Mouse (Mus musculus): ENCODE data around the gene Psat1.
A peak's percentile ranks its signal among the peaks of the same experiment; 100 is the strongest.

Psat1 gene

GRCm38 (mm10) chr19:15924866-15925718, 22.0 kb downstream of the Psat1 start:
- peak; percentile 79 for DNase-seq (ENCODE audit: low read depth, low spot score)

- DNase-seq (ENCODE audit: low read depth, low spot score) = peak; percentile 17
Observed at GRCm38 (mm10) chr19:15924181-15924865, 22.8 kb downstream of the Psat1 start.

- no peak for DNase-seq (ENCODE audit: low read depth, low spot score)
Observed at GRCm38 (mm10) chr19:15923426-15923825, 23.7 kb downstream of the Psat1 start.

DNA sequence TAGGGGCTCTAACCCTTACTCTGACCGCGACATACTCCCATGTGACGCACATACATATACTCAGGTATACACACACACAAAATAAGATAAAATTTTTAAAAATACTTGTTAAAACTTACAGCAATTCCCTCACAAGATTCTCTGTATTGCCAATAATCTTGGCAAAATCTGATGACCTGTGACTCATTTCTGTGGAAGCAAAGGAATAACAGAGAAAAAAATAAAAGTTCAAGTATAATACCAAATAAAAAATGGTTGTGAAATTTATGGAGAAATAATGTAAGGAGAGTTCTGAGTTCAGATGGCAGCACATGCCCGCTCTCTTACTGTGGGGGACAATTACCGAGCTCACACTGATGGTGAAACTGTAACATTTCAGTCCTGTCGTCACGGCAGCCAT, 27.8 kb downstream of the Psat1 start:
- DNase-seq (ENCODE audit: low read depth, low spot score) = no peak

DNA sequence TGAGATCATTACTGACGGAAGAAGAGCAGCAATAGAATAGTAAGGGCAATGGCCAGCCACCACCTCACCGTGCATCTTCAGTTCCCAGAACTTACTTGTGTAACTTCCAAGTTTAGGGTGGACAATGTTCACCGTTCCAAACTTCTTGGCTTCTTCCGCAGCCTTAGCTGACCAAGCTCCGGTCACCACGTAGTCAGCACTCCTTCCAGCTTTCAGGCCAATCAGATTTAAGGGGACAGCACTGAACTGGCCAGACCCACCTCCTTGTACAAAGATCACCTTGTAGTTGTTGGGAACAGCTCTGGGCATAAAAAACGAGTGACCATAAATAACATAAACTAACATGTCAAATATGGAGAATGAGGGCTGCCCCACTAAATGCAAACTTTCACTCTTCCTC, 29.0 kb downstream of the Psat1 start:
- no peak for DNase-seq (ENCODE audit: low read depth, low spot score)

GRCm38 (mm10) chr19:15913249-15913997, 33.7 kb downstream of the Psat1 start:
- no peak for DNase-seq (ENCODE audit: low read depth, low spot score)

DNA sequence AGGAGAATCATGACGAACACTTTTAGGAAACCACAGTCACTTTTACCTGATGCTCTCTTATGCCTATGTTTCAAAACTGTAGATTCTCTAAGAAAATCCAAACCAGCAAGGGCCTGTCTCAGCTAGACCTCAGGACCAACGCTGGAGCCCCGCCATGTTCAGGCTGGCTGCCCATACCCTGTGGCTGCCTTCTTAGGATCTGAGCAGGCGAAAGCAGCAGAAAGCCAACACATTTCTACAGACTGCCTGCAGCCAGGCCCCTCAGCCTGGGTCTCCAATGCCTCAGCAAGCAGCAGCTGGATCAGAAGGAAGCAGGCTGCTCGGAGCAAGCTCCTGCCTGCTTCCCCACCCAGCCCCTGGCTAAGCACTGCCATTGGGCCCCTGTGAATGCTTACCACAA, 35.7 kb downstream of the Psat1 start:
- DNase-seq (ENCODE audit: low read depth, low spot score) = no peak

DNA sequence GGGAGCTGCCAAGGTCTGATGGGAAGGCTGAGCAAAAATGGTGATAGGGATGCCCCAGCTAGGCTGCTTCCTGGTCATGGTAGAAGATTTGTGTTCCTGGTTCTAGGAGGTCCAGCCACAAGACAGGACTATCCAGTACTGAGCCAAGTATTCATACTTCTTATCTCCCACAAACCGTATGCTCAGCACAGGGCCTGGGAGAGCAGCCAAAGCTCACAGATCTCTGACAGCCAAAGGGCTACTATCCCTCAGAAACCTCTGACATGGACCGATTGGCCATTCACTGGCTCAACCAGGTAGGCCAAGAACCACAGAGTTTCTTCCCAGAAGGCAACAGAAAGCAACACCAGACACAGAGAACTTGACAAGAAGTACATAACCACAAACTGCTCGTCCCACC, 36.1 kb downstream of the Psat1 start:
- no peak for DNase-seq (ENCODE audit: low read depth, low spot score)

GRCm38 (mm10) chr19:15910488-15910887, 36.6 kb downstream of the Psat1 start:
- no peak for DNase-seq (ENCODE audit: low read depth, low spot score)

- no peak for DNase-seq (ENCODE audit: low read depth, low spot score)
Observed at GRCm38 (mm10) chr19:15908016-15908415, 39.1 kb downstream of the Psat1 start.

GRCm38 (mm10) chr19:15904734-15905133, 42.4 kb downstream of the Psat1 start:
- no peak for DNase-seq (ENCODE audit: low read depth, low spot score)

- no peak for DNase-seq (ENCODE audit: low read depth, low spot score)
Observed at GRCm38 (mm10) chr19:15903508-15904480, 43.3 kb downstream of the Psat1 start.

- no peak for DNase-seq (ENCODE audit: low read depth, low spot score)
Observed at GRCm38 (mm10) chr19:15895681-15896080, 51.5 kb downstream of the Psat1 start.

- DNase-seq (ENCODE audit: low read depth, low spot score) = no peak
Observed at GRCm38 (mm10) chr19:15892146-15892545, 55.0 kb downstream of the Psat1 start.

DNA sequence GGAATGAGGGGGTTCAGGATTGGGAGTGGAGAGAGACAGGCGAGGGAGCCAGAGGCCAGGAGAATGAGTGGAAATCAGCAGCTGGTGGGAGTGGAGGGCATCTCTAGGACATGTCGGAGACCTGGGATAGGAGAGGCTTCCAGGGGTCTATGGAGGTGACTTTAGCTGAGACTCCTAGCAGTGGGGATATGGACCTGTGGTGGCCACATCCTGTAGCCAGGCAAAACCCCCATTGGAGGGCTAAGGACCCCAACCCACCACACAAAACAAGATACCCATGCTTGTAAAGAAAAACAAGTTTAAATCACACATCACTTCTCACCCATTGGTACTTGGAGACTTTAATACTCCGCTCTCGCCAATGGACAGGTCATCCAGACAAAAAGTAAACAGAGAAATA, 58.7 kb downstream of the Psat1 start:
- DNase-seq (ENCODE audit: low read depth, low spot score) = no peak

DNA sequence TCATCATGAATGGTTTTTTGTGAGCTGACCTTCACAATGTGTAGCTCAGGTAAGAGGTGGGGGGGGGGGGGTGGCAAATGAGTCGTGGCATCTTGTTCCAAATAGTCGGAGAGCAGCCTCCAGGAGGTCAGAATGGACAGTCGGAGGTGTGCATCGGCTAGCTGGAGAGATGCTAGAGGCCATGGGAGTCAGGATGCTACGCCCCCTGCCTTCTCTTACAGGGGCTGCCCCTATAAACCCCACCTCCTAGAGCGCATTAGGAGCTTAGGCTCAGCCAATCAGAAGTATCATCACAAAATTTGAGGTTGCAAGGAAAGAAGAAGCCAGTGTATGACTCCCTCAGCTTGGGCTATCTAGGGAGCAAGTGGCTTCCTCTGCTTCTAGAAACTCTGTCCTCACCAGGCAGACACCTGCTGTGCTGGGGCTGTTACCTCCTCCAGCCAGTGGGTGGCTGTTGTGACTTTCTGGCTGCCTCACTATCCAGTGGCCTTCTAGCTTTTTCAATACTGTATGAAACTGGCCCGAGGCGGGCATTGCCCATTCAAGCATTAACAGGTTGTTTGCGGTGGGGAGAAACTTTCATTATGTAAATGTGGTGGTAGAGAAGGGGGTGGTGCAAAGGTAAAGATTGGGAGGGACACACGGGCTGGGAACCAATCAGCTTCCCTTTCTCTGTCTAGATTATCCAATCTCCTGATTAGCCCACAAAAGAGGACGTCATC, 64.3 kb downstream of the Psat1 start:
- DNase-seq (ENCODE audit: low read depth, low spot score) = no peak

DNA sequence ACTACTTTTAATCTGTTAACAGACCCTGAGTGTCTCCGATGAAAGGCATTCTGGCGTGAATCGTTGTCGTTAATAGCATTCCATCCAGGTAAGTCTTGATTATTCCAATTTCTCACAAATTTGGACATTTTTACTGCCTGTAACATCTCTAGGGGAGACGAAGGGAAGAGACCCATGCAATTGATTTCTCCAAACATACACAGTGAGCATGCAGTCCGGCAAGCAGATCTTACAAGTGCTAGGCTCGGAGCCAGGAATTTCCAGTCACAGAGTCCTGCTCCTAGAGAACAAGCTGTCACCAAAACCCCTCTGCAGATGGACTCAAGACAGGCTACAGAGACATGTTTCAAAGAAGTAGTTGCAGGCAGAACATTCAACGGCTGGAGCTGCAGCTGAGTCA, 66.4 kb downstream of the Psat1 start:
- no peak for DNase-seq (ENCODE audit: low read depth, low spot score)

GRCm38 (mm10) chr19:15879271-15879670, 67.9 kb downstream of the Psat1 start:
- DNase-seq (ENCODE audit: low read depth, low spot score) = no peak

DNA sequence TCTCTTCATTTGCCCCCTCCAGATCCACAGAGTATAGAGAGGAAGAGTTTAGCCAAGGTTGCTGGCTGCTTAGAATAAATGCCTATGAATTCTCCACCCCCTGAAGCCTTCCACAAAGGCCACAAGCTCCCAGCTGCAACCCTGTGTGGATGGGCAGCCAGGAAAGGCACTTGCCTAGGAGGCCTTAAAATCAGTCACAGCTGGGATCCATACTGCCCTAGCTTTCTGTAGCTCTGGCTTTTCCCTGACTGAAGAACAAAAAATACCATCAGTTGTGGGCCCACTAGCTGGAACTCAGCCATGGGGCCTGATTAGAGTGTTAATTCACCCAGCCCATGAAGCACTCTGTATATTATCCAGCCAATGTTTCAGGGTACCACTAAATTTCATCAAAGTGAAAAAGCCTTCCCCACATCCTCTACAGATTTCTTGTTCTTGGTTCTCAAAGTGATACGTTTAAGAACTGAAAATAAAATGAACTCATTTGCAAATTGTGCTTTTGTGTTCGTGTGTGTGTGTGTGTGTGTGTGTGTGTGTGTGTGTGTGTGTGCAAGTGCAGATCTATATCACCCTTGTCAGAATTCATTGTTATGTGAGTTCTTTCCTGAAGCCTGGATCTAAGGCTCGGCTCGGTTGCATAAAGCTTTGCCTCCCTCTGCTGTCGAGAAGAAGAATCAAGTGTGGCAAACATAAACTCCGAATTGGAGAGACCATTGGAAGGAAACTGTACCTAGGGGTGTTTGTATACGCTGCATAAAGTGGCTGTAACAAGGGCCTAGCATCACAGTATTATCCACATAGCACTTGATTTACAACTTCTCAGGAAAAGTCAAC, 78.1 kb downstream of the Psat1 start:
- peak; percentile 27 for DNase-seq (ENCODE audit: low read depth, low spot score)

DNA sequence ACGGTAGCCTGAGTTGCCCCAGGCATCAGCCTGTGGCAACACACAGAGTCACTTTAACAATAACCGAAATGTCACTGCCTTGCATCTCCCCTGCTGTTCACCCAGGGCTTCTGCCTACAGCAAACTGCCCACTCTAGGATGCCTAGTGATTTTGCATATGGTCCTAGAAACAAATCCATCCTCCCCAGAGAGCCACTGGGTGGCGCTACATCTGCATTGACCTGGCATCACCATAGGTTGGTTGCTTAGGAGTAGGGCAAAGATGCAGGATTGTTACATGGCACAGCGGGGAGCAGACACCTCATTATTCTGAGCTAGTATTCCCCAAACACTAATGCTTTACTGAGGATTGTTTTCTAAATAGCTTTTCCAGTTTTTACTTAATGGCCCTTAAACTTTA, 80.3 kb downstream of the Psat1 start:
- DNase-seq (ENCODE audit: low read depth, low spot score) = no peak

Data from retina, postnatal 7 days (tissue).